In the genomic region with DNA sequence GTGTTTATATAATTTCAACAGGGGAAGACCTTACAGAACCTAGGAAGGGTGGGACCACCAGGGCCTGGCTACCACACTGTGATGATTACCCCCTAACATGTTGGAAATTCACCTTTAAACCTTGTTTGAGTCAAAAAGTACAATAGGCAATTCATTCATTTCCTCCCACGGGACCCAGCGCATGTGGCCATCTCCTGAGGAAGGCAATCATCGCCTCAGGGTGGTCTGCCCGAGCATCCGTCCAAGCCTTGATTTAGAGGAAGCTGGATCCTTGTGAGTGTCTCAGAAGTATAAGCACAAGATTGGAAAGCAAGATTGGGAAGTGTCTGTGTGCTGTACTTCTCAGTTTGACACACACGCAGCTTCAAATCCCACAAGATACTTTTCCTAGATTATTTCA, we compare ENCODE assay signal across 17 mouse cellular contexts.
DNase-seq lines count a peak whose midpoint lies in the region; ATAC-seq lines count a peak whose summit lies in the region.
"Had no signal": no experiment of that assay in that cellular context is flagged by ENCODE, and none has a peak within 500 bp of the region (broad histone marks: within the 10 kb centered on the region; RNA-seq: fewer than 3 reads in every experiment).

No protein-coding gene starts in this region.

- H3K36me3 ChIP-seq in heart, embryonic 11.5 days (ENCODE audit: control insufficient read depth, insufficient read depth, low read length): no peaks in the 10 kb centered on the region
- H3K36me3 ChIP-seq: G1E; hindbrain, embryonic 13.5 days; limb, embryonic 13.5 days; midbrain, embryonic 12.5 days had no signal

- ATAC-seq in heart, embryonic 11.5 days (replicated peaks; ENCODE audit: insufficient number of reproducible peaks, low FRiP score, low TSS enrichment): no peak
- ATAC-seq in monocyte, adult 5-6 weeks (replicated peaks; ENCODE audit: insufficient number of reproducible peaks, low FRiP score, low TSS enrichment, poor library complexity, severe bottlenecking): no peak
- ATAC-seq: forebrain, embryonic 16.5 days had no signal

- no peaks in the 10 kb centered on the region for H3K27me3 ChIP-seq in heart, embryonic 11.5 days (ENCODE audit: control insufficient read depth, insufficient read depth, low read length)
- H3K27me3 ChIP-seq: hindbrain, embryonic 13.5 days; limb, embryonic 13.5 days; midbrain, embryonic 12.5 days had no signal

- no peak overlapping the region for H3K4me3 ChIP-seq in heart, embryonic 11.5 days (ENCODE audit: low read depth, low read length)
- H3K4me3 ChIP-seq: hindbrain, embryonic 13.5 days; left cerebral cortex, adult 2 months; limb, embryonic 13.5 days; midbrain, embryonic 12.5 days had no signal

- H3K4me1 ChIP-seq in heart, embryonic 11.5 days (ENCODE audit: control insufficient read depth, insufficient read depth, low read length): peaks cover 5% of the 10 kb centered on the region
- H3K4me1 ChIP-seq: hindbrain, embryonic 13.5 days; midbrain, embryonic 12.5 days had no signal

- peak; percentile 41 to 78 for DNase-seq in heart, adult 18-20 months
- DNase-seq in lung, postnatal 10 days: peak; percentile 20
- no peak for DNase-seq in lung, postnatal 36 days
- DNase-seq in heart, postnatal 36 days: peak; percentile 22 to 33
- DNase-seq in skeletal muscle tissue, adult 2 months (ENCODE audit: low read depth, low spot score): peak; percentile 38
- DNase-seq in adipocyte (ENCODE audit: low spot score): no peak
- DNase-seq: adrenal gland, postnatal 10 days; cerebellum, postnatal 10 days; right cerebral cortex, postnatal 4 days had no signal

- no peak overlapping the region for H3K4me2 ChIP-seq in heart, embryonic 11.5 days
- H3K4me2 ChIP-seq: hindbrain, embryonic 13.5 days; limb, embryonic 13.5 days; midbrain, embryonic 12.5 days had no signal

- 72% methylated on average over 6 of the region's 6 CpGs for WGBS in heart, embryonic 11.5 days (ENCODE audit: insufficient replicate concordance)

- intact Hi-C loops in heart, postnatal 36 days (cut with DNase I): loop anchor here (5.0 to 10.0 kb wide), 3 partner anchors 147 to 502 kb away; no protein-coding TSS in a partner anchor

- H3K9me3 ChIP-seq in heart, embryonic 11.5 days (replicated peaks; ENCODE audit: control insufficient read depth, low read length): no peaks in the 10 kb centered on the region
- H3K9me3 ChIP-seq: hindbrain, embryonic 13.5 days; limb, embryonic 13.5 days; midbrain, embryonic 12.5 days had no signal

- no peak overlapping the region for H3K27ac ChIP-seq in heart, embryonic 11.5 days (ENCODE audit: low read depth, low read length)
- H3K27ac ChIP-seq: hindbrain, embryonic 13.5 days; left cerebral cortex, adult 2 months; limb, embryonic 13.5 days; midbrain, embryonic 12.5 days had no signal

- H3K9ac ChIP-seq in heart, embryonic 11.5 days (ENCODE audit: low read depth, low read length): no peak overlapping the region
- H3K9ac ChIP-seq: hindbrain, embryonic 13.5 days; limb, embryonic 13.5 days; midbrain, embryonic 12.5 days had no signal

Comparison
In these comparisons a context has a peak if more than half of its experiments do, and no peak if none do; other contexts are left out.
1. DNase-seq: peak in heart, adult 18-20 months (2 of 2), lung, postnatal 10 days (single experiment), heart, postnatal 36 days (2 of 2) and skeletal muscle tissue, adult 2 months (single experiment); none in lung, postnatal 36 days (single experiment) and adipocyte (single experiment).